Mouse (Mus musculus) megakaryocyte, embryonic 14.5 days (primary cell): ENCODE measurements around the gene Apbb1. TPM values are rescaled to one million over a fixed set of nuclear protein-coding genes. Genes with fewer than 3 reads are reported as not detected.

Experiments used
- H3K27me3 ChIP-seq: replicated peaks from 2 replicates; pipeline ENCODE3; 2012; ENCODE audit warnings: inconsistent platforms
- H3K36me3 ChIP-seq: replicated peaks from 2 replicates; pipeline ENCODE3; 2012; ENCODE audit warnings: low read length, inconsistent platforms, mixed read lengths
- H3K4me1 ChIP-seq: 2 replicates; pipeline ENCODE4 v1.6.1; 2012; ENCODE audit warnings: inconsistent platforms
- H3K4me3 ChIP-seq: replicated peaks from 2 replicates; pipeline ENCODE3; 2012; ENCODE audit warnings: moderate library complexity, mild to moderate bottlenecking, inconsistent platforms
- H3K9me3 ChIP-seq: 2 replicates; pipeline ENCODE4 v1.6.1; 2012; ENCODE audit warnings: inconsistent platforms
- FLI1 ChIP-seq: IDR thresholded peaks from 2 replicates; pipeline ENCODE4 v1.6.1; 2012; ENCODE audit warnings: low read length, inconsistent platforms, mixed read lengths
- GATA1 ChIP-seq: IDR thresholded peaks from 3 replicates; pipeline ENCODE4 v1.6.1; 2012; ENCODE audit warnings: mixed read lengths, low read length, inconsistent platforms, borderline replicate concordance
- polyA plus RNA-seq: library from polyadenylated mRNA; stranded (reverse); fragments of >175 nt; gene quantifications from 2 replicates; pipeline ENCODE4 v1.2.3, GENCODE M21; 2012; ENCODE audit warnings: low replicate concordance; ENCODE audit not compliant: insufficient read depth

Gene Apbb1
- polyA plus RNA-seq, 1 experiment: 4.3 TPM

- TF ChIP-seq FLI1 (no peak), GATA1 (no peak)
Measured at GRCm38 (mm10) chr7:105528094-105528493, 53.4 kb downstream of the Apbb1 start.

GRCm38 (mm10) chr7:105527306-105527937 lies 54.0 kb downstream of the Apbb1 start:
- peaks cover 4% of the 10 kb centered on the region for H3K27me3 ChIP-seq
- H3K36me3 ChIP-seq: no peaks in the 10 kb centered on the region
- H3K4me1 ChIP-seq: peaks cover 5% of the 10 kb centered on the region
- no peaks in the 10 kb centered on the region for H3K9me3 ChIP-seq
- TF ChIP-seq FLI1 (no peak), GATA1 (no peak)
- no peak overlapping the region for H3K4me3 ChIP-seq

More at GRCm38 (mm10) chr7:105528094-105528493, 53.4 kb downstream of the Apbb1 start:
- Histone ChIP-seq H3K27me3 (peaks cover 4% of the 10 kb centered on the region), H3K4me1 (peaks cover 5% of the 10 kb centered on the region), H3K36me3 (no peaks in the 10 kb centered on the region), H3K4me3 (no peak overlapping the region), H3K9me3 (no peaks in the 10 kb centered on the region)

- no peak for TF ChIP-seq GATA1
- TF ChIP-seq FLI1: no peak
- H3K9me3 ChIP-seq: no peaks in the 10 kb centered on the region
- H3K4me1 ChIP-seq: peaks cover 5% of the 10 kb centered on the region
- H3K36me3 ChIP-seq: no peaks in the 10 kb centered on the region
- peaks cover 16% of the 10 kb centered on the region for H3K27me3 ChIP-seq
- H3K4me3 ChIP-seq: no peak overlapping the region
Measured at GRCm38 (mm10) chr7:105524222-105524621, 57.2 kb downstream of the Apbb1 start.

- no peak overlapping the region for H3K4me3 ChIP-seq
- peaks cover 15% of the 10 kb centered on the region for H3K27me3 ChIP-seq
- peaks cover 6% of the 10 kb centered on the region for H3K4me1 ChIP-seq
- H3K9me3 ChIP-seq: no peaks in the 10 kb centered on the region
- TF ChIP-seq GATA1 (no peak), FLI1 (no peak)
- no peaks in the 10 kb centered on the region for H3K36me3 ChIP-seq
Measured at GRCm38 (mm10) chr7:105520201-105520600, 61.3 kb downstream of the Apbb1 start.

GRCm38 (mm10) chr7:105519771-105520170 lies 61.7 kb downstream of the Apbb1 start:
- Histone ChIP-seq H3K36me3 (no peaks in the 10 kb centered on the region), H3K4me3 (no peak overlapping the region), H3K27me3 (peaks cover 19% of the 10 kb centered on the region), H3K9me3 (no peaks in the 10 kb centered on the region), H3K4me1 (peaks cover 10% of the 10 kb centered on the region)
- TF ChIP-seq GATA1 (no peak), FLI1 (no peak)

GRCm38 (mm10) chr7:105519336-105519735 lies 62.1 kb downstream of the Apbb1 start:
- TF ChIP-seq FLI1 (no peak), GATA1 (no peak)
- Histone ChIP-seq H3K4me3 (no peak overlapping the region), H3K9me3 (no peaks in the 10 kb centered on the region), H3K27me3 (peaks cover 19% of the 10 kb centered on the region), H3K4me1 (peaks cover 10% of the 10 kb centered on the region), H3K36me3 (no peaks in the 10 kb centered on the region)

GRCm38 (mm10) chr7:105516669-105517360 lies 64.6 kb downstream of the Apbb1 start:
- Histone ChIP-seq H3K4me1 (peaks cover 5% of the 10 kb centered on the region; the same call in 1 of the 2 replicates), H3K4me3 (no peak overlapping the region), H3K9me3 (no peaks in the 10 kb centered on the region), H3K36me3 (no peaks in the 10 kb centered on the region), H3K27me3 (peaks cover 25% of the 10 kb centered on the region)
- TF ChIP-seq FLI1 (no peak), GATA1 (no peak)

- no peaks in the 10 kb centered on the region for H3K36me3 ChIP-seq
- peaks cover 5% of the 10 kb centered on the region; the same call in 1 of the 2 replicates for H3K4me1 ChIP-seq
- no peak overlapping the region for H3K4me3 ChIP-seq
- H3K27me3 ChIP-seq: peaks cover 21% of the 10 kb centered on the region
- no peaks in the 10 kb centered on the region for H3K9me3 ChIP-seq
- TF ChIP-seq GATA1 (no peak), FLI1 (no peak)
Measured at GRCm38 (mm10) chr7:105515178-105515577, 66.3 kb downstream of the Apbb1 start.

GRCm38 (mm10) chr7:105514561-105514960 lies 66.9 kb downstream of the Apbb1 start:
- peaks cover 25% of the 10 kb centered on the region for H3K27me3 ChIP-seq
- H3K4me1 ChIP-seq: peaks cover 5% of the 10 kb centered on the region; the same call in 1 of the 2 replicates
- no peak for TF ChIP-seq FLI1
- no peak for TF ChIP-seq GATA1

GRCm38 (mm10) chr7:105513845-105514291 lies 67.6 kb downstream of the Apbb1 start:
- no peak for TF ChIP-seq FLI1
- no peak for TF ChIP-seq GATA1
- H3K27me3 ChIP-seq: peaks cover 23% of the 10 kb centered on the region
- H3K4me1 ChIP-seq: peaks cover 5% of the 10 kb centered on the region; the same call in 1 of the 2 replicates

More at GRCm38 (mm10) chr7:105514561-105514960, 66.9 kb downstream of the Apbb1 start:
- Histone ChIP-seq H3K36me3 (no peaks in the 10 kb centered on the region), H3K9me3 (no peaks in the 10 kb centered on the region), H3K4me3 (no peak overlapping the region)

More at GRCm38 (mm10) chr7:105513845-105514291, 67.6 kb downstream of the Apbb1 start:
- H3K4me3 ChIP-seq: no peak overlapping the region
- no peaks in the 10 kb centered on the region for H3K36me3 ChIP-seq
- H3K9me3 ChIP-seq: no peaks in the 10 kb centered on the region
